Mouse (Mus musculus): ENCODE measurements at regions not wholly inside any gene's neighbourhood (a gene's known extent, or its start where the extent isn't known, plus 50 kb on each side); places are given as distances from the start of the nearest gene placed in this dataset.

DNA sequence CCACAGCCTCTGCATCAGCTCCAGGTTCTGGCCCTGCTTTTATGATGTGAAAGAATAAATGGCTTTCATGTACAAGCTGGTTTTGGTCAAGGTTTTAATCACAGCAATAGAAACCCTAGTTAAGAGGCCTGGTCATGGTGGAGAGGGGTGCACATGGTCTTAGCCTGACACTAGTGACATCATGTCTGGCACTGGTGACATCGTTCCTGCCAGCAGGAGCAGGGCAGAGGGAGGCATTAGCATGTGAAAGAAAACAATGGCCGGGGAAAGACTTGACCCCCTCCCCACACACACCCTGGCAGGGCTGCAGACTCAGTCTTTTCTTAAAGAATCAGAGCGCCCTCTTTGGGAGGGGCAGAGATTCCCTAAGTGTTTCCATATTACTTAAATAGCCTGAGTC is 139.2 kb downstream of the Matn1 start:
- TF ChIP-seq EP300 (IDR thresholded peaks at IDR 0.05; ENCODE audit: low read length) (no peak), POLR2A (IDR thresholded peaks at IDR 0.05; ENCODE audit: low read depth, low read length) (no peak)

Data from CH12.LX (cell line).